Mouse (Mus musculus) erythroid progenitor cell, adult 5-6 weeks (primary cell): ENCODE data around the gene Rnf169. TPM values are rescaled to one million over a fixed set of nuclear protein-coding genes. Genes with fewer than 3 reads are reported as not detected.

Source experiments
- ATAC-seq: replicated peaks from 2 replicates; pipeline ENCODE4 v1.8.0; 2016; ENCODE audit warnings: moderate number of reproducible peaks, mild to moderate bottlenecking, moderate TSS enrichment, inconsistent platforms; ENCODE audit not compliant: poor library complexity, low FRiP score, severe bottlenecking
- total RNA-seq, 2 experiments: library from RNA; stranded (forward) in 1 of 2; stranded (reverse) in 1 of 2; fragments of 150-400 nt in 1 of 2; fragments of 186-747, 209-891 nt in 1 of 2; gene quantifications; 2 replicates each; pipeline versions ENCODE4 v1.2.3 to v1.2.4; 2015 to 2017; ENCODE audit warnings: low replicate concordance in 2 of 2

The Rnf169 gene
- total RNA-seq (2015; ENCODE audit: low replicate concordance) (1.7 and 3.6 TPM in 2 replicates), total RNA-seq (2017; ENCODE audit: low replicate concordance) (10.3 and 10.5 TPM in 2 replicates)

DNA sequence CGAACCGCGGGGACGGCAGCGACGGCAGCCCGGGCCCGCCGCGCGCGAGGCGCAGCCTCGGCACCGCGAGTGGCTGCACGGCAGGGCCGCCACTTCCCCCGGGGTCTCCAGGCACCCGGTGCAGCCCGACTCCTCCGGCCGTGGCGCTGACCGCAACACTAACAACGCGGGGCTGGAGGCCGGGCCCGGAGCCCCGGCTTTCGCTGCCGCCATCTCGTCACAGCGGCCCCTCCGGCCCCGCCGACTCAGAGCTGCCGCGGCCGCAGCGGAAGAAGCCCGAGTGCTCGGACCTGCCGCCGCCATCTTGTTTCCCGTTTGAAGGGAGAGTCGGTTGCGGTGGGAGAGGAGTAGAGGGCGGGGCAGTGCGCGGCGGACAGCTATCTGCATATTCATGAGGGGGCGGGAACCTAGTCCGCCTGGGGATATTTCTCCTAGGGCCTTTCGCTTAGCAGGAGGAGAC, at the start of gene Rnf169:
Gene Rnf169, minus strand, starts transcription at position 317 of the 460 bp plus-strand sequence.
- peak; percentile 99 for ATAC-seq

DNA sequence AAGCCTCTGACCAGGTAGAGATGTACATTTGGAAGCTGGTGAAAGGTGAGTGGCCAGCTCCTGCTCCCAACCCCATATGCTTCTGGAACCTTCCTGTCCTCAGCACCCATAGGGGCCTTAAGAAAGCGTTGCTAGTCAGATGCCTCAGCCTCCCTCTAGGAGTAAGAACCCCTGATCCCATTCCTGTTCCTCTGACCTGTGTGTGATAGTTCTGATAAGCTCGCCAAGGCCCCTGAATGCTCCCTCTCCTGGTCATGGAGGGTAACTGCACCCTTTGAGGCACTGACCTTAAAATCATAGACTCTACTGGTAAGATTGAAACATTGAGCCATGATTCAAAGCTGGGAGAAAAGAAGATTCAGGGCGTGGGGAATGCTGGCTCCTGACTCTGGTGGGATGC, 49.1 kb upstream of the Rnf169 start:
- peak; percentile 59; the same call in 1 of the 2 replicates for ATAC-seq

DNA sequence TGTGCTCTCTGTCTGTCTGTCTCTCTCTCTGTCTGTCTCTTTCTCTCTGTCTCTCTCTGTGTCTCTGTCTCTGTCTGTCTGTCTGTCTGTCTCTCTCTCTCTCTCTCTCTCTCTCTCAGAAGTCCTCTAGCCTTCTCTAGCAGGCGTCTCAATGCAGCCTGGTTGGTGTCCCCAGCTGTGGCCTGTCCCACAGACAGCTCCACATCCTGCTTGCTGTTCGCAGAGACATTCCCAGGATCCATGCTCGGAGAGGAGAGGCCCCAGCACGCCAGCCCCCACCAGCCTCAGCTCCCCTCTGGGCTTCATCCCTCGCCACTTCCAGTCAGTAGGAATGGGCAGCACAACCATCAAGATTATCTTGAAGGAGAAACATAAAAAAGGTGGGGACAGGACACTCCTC, 47.1 kb upstream of the Rnf169 start:
- no peak for ATAC-seq

DNA sequence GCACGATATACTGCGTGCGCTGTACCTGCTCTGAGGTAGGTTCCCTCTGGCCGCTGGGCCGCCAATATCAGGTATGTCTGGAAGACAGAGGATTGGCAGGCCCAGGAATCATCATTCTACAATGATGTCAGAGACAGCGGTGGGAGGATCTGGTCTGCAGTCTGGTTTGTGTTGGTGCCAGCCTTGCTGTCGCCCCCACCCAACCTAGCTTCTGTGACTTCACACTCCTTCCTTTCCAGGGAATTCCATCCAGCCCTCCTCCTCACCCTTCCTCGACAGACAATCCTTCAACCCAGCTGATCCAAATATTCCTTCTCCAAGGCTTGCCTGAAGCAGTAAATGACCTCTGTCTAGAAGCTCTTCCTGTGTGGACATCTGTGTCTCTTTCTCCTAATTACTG, 36.8 kb upstream of the Rnf169 start:
- ATAC-seq = no peak

DNA sequence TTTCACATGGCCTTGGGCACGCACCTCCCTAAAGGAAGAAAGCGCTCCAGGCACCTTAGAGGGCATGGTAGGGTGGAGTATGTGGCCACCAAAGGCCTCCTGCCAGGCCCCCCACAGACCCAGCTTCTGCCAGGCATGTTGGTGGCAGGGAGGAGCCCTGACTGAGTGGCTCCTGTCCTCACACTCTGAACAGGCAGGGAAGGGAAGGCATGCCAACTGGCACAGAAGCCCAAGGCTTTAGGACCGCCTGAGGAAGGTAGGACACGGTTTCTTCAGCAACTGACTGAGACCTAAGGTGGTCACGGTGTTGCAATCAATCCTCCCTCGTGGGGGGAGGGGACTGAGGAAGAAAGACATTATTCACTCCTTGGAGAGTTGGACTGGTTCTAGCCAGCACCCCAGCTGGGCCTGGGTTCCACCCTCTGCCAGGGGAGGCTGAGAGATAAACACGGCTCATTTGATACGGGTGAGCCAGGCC, 33.9 kb upstream of the Rnf169 start:
- no peak for ATAC-seq

DNA sequence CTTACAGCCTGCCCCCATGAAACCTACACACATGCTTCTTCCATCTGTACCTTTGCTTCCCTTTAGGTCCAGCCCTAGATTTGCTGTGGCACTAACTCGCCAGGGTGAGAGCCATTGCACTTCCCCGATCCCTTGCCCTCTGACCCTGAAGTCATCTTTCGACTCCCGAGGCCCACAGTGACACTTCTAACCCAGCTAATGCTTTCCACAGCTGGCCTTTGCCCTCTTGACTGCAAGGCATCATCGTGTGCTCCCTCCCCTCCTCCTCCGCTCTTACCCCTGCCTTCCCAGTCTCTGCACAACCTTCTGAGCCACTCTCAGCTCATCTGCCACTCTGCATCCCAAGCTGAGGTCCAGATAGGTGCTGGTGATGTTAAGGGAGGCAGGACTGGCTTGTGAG, 32.3 kb upstream of the Rnf169 start:
- ATAC-seq = no peak

DNA sequence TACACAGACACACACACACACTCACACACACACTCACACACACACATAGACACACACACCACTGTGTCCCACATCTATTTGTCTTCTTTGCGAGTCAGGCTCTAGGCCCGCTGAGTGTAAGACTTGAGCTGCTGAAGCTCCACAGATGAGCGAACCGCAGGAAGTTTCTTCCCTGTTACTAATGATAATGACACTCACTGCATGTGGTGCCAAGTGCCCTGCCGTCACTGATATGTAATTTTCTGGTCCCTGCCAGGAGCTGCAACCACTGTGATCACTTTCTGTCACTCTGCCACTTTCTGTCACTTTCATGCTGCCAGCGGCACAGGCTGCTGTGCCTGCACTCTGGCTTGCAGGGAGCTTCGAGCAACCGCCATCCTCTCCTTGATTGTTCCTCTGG, 31.8 kb upstream of the Rnf169 start:
- no peak for ATAC-seq

DNA sequence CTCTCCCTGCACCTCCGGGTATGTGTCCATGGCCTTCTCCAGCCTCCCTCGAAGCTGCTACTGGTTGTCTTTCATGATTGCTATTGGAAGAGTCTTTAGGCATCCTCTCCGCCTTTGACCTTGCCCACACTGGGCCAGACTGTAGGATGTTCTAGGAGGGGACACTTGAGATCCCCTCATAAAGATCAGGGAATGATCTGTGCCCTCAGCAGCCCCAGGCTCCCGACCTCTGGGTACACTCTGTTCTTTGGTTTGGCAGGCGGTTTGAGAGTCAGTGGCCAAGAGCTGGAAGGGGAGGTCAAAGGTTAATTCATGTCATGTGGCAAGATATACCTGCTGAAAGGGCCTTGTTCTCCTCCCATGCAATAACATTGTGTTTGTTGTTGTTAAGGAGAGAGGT, 30.5 kb upstream of the Rnf169 start:
- ATAC-seq = no peak

DNA sequence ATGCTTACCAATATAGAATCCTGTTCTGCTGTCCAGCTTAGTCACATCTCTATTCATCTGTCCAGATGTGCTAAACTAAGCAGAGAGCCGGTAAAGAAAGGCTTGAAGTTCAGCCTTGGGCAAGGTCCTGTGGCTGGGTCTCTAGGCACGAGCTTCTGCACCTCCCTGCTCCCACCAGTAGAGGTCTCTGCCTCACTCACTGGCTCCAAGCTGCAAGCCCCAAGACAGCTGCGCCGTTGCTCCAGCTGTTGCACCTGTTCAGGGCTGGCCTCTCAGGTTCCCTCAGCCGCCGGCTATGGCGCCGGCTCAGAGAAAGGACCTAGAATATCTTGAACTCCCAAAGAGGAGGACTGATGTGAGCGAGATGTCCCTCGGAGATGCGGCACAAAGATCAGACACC, 29.4 kb upstream of the Rnf169 start:
- ATAC-seq = peak; percentile 74

DNA sequence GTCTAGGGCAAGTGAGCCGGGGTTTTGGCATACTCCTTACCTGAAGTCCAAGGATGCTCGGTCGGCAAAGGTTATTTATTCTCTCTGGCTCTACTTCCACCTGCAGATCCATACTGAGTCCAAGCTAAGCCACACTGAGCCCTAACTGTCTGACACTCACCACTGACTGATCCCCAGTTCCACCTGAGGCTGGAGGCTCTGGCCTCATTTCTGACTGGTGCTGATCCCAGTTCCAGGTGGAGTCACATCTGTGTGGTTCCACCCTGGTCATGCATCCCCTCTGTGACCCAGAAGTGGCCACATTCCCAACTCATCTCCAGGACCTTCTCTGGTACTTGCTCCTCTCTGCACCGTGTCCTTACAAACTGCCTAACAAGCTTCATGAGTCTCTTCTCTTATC, 28.5 kb upstream of the Rnf169 start:
- ATAC-seq = no peak

DNA sequence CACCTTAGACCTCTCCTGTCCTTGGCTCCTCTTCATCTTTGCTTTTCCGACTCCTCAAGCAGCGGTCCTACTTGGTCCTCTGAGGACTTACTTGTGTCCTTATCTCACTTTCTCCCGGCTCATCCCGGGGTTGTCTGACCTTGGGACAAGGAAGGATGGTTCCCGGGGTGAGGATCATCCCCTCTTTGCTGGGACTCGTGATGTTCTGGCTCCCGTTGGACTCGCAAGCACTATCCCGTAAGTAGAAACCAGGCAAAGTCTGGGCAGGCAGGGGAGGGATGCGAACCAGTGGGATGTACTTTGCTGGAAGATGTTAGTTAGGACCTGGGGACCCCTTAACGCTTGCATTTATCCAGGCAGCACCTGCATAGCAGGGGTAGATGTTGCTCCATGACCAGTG, 26.2 kb upstream of the Rnf169 start:
- no peak for ATAC-seq

DNA sequence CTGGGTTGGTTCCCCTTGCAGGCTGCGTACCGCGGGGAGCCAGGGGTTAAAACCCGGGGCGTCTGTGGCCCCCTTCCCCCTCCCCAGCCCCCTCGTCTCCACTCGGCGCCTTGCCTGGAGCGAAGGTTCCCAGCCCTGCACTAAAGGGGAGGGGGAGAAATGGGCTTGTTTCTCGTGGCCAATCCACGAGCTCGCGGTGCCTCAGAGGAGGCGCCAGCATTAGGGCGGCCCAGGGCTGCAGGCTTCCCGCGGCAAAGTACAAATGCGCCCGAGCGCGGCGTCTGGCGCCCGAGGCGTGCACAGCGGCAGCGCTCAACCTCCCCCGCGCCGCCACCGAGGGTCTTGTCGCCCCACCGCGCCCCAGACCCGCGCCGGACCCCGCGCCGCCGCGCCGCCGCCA, 25.5 kb upstream of the Rnf169 start, which contains the start of gene Chrdl2:
Gene Chrdl2, plus strand, starts transcription at position 383 of the 400 bp plus-strand sequence.
- ATAC-seq = no peak

DNA sequence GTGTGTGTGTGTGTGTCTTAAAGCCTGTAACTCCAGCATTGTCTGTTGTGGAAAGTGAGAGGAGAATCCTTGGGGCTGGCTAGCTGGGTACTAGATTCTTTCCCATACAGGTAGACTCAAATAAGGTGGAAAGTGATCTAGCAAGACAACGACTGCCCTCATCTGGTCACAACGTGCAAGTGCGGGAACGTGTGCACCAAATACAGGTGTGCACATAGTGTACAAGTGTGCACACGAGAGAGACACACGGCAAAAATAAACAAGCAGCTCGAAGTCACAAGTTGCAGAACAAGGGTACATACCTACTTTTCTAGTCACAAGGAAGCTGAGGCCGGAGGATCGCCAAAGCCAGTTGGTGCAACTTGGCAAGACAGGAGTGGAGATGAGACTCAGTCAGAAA, 23.5 kb upstream of the Rnf169 start:
- ATAC-seq = no peak

DNA sequence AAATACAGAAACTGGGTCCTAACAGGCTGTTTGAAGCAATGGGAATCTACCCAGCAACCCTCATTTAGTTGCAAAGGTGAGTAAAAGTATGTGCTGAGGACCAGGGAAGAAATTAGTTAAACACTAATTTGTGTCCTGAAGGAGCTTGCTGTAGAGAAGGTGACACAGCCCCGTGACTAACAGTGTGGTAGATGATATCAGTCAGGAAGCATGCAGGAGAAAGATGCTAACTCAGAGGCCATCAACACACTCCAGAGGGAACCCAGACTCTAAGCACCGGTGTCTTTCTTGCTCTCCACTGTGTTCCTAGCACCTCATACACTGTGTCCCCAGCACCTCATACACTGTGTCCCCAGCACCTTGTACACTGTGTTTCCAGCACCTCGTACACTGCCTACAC, 18.4 kb upstream of the Rnf169 start:
- no peak for ATAC-seq

DNA sequence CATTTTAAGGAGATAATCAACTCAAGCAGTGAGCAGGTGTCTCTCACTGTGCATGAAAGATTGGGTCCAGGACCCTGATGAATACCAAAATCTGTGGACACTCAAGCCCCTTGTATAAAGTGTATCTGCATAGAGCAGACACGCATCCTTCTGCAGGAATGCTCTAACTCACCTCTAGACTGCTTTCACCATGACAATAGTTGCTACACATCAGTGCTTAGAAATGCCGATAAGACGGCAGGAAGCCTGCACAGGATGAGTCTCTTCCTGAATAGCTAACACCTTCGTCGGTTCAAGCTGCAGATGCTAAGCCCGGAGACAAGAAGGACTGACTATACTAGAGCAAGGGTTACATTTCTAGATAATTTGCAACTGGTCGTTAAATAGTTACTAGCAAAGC, 14.9 kb upstream of the Rnf169 start:
- no peak for ATAC-seq

DNA sequence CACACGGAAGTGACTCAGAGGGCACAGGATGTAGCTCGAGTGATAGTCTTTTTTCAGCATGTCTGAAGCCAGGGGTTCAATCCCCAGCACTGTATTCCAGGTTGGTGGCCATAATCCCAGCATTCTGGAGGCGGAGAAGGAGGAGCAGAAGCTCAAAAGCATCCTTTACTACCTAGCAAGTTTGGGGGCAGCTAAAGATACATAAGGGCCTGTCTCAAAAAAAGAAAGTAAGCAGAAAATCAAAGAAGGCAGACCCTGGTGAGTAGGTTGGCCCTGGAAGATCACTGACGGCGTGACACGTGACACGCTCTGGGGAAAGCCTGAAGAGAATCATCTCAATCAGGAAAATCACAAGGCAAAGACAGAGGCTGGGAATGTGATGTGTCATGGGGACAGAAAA, 12.9 kb upstream of the Rnf169 start:
- ATAC-seq = no peak

DNA sequence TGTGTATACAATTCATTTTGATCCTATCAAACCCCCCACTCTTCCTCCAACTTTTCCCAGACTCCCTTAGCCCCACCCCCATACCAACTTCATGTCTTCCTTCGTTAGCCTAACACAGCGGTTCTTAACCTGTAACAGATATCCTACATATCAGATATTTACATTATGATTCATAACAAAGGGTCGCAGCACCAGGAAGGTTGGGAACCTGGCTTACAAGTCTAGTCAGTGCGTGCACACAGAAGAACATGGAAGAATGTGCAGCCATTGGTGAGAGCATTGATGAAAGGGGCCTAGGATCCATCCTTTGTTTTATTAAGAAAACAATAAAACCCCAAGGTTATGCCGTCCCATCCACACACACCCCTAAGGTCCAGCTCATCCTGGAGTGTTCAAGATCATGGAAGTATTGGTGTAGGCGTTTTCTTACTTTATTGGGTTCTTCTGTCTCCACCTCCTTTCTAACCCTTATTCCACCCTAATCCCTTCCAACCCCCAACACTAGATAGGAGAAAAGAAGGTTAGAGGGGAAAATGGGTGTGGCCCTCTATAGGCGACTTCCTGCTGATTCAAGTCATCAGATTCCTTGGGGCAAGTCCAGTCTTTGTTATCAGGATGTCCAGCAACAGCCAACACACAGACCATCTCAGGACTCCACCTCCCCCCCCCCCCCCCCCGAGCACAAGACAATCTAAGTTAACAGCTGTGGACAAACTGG, 10.9 kb upstream of the Rnf169 start:
- no peak for ATAC-seq

DNA sequence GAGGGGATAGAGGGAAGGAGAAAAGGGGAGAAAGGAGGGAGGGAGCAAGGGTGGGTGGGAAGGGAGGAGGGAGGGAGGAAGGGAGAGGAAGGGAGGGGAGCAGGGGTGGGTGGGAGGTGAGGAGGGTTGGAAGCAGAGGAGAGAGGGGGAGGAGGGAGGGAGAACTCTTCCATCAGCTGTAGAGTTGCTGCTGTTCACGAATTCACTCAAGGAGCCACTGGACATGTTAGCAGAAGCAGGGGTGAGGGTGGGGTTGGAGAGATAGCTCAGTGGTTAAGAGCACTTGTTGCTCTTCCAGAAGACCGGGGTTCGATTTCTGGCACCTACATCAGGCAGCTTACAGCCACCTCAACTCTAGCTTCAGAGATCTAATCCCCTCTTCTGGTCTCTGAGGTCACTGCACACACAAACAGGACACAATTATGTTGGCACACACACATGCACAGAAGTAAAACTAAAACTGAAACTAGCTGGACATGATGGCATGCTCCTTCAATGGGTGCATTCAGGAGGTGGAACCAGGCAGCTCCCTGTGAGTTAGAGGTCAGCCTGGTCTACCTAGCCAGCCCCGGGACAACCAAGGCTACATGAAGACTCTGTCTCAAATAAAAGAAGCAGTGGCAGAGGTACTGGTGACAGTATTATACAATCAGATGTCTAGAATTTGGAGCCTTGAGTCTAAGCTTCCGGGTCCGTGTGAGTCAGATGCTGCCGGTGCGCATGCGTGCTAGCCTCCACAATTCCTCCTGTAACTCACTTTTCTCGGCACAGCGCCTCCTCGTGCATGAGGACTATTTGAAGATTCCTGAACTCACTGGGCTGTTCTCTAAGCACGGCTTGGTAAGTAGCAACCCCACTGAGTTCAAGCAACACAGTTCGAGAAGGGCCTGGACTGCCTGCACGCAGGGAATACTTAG, 9.9 kb upstream of the Rnf169 start:
- 0 out of 2 replicates have a peak, but pooled peaks have one; percentile 37 for ATAC-seq

DNA sequence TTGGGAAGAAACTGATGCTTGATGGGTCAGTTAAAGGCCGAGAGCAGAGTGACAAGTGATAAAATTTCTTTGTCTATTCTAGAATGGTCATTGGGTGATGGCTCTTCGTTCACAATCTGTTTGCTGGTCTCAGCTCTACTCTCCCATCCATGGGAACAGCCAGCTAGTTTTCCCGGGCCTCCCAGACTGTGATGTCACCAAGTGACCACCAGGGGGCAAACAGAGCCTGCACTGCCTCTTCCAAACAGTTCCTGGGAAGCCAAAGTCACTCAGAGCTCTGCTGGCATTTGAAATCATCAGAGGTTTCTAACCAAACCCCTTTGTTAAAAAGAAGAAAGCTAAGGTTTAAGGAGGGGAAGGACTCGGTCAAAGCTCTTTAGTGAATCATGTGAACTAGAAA, 8.5 kb upstream of the Rnf169 start:
- ATAC-seq = peak; percentile 87
